17 mouse cellular contexts compared by ENCODE assay signal in genomic region chr8:47660394-47660793, GRCm38 (mm10).
"Had no signal": no experiment of that assay in that cellular context is flagged by ENCODE, and none has a peak within 500 bp of the region (broad histone marks: within the 10 kb centered on the region; RNA-seq: fewer than 3 reads in every experiment).

No protein-coding gene starts in this region.

- H3K27ac ChIP-seq: kidney, postnatal 0 days; layer of hippocampus, adult 2 months; liver, embryonic 13.5 days; midbrain, embryonic 13.5 days; neural tube, embryonic 13.5 days; stomach, embryonic 15.5 days had no signal

- H3K4me3 ChIP-seq: layer of hippocampus, adult 2 months; liver, embryonic 13.5 days; midbrain, embryonic 13.5 days; myocyte; neural tube, embryonic 13.5 days; stomach, embryonic 15.5 days had no signal

- DNase-seq: kidney, adult 2 months; kidney, postnatal 25 days; layer of hippocampus, adult 9-11 months; layer of hippocampus, postnatal 36 days; liver, embryonic 13.5 days; lung, adult 2 months; lung, postnatal 14 days; lung, postnatal 4 days; retina, postnatal 1 day; spleen, adult 18-20 months; thymus, postnatal 25 days had no signal

- H3K4me1 ChIP-seq: midbrain, embryonic 13.5 days; neural tube, embryonic 13.5 days; stomach, embryonic 15.5 days had no signal
